Mouse (Mus musculus): ENCODE measurements around the gene Ciz1.

GRCm38 (mm10) chr2:32351471-32351961 lies 611 bp upstream of the Ciz1 start:
- no peak for TF ChIP-seq CTCF (IDR thresholded peaks at IDR 0.05; ENCODE audit: extremely low read depth, insufficient read length, insufficient replicate concordance, low read depth, low read length)
- no peak for TF ChIP-seq POLR2A (IDR thresholded peaks at IDR 0.05; ENCODE audit: low read depth, low read length)
